Mouse (Mus musculus): Measurements from ENCODE around the gene Sat2.

DNA sequence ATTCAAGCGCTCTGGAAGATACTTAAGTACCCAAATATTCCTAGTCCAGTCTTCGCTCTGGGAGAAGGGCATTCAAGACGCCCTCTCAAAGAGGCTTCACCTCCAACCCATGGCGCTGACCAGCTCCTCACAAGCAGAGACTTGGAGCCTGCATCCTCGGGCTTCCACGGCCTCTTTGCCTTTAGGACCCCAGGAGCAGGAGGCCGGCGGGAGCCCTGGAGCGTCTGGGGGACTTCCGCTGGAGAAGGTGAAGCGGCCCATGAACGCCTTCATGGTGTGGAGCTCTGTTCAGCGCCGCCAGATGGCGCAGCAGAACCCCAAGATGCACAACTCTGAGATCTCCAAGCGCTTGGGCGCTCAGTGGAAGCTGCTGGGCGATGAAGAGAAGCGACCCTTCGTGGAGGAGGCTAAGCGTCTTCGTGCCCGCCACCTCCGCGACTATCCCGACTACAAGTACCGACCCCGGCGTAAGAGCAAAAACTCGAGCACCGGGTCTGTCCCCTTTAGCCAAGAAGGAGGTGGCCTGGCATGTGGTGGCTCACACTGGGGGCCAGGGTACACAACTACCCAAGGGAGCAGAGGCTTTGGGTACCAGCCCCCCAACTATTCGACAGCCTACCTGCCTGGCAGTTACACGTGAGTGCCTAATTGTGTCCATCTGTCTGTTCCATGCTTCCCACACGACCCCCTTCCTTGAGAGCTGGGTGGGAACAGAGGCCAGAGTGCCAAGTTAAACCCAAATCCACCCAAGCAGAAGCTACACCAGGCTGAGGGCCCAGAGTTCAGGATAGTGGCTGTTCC lies 33.6 kb downstream of the Sat2 start, which contains the start of gene Sox15:
- peak; percentile 60 for TF ChIP-seq CTCF (conservative IDR thresholded peaks at IDR 0.05; ENCODE audit: low read length)
- TF ChIP-seq POU5F1 (IDR thresholded peaks at IDR 0.05; ENCODE audit: borderline replicate concordance, low read length), result no peak

Data from E14TG2a.4 (cell line).